Mouse (Mus musculus) adrenal gland, adult 8-10 months (tissue): ENCODE measurements around the gene Runx1. TPM values are rescaled to one million over a fixed set of nuclear protein-coding genes. Genes with fewer than 3 reads are reported as not detected.

ENCODE experiments used
- DNase-seq: peaks from one replicate; pipeline ENCODE4 v3.0.0; 2022
- total RNA-seq, 4 experiments: library from RNA; stranded (reverse); gene quantifications; 2 replicates each; pipeline ENCODE4 v1.2.4; 2022

Runx1 gene
- total RNA-seq, 4 experiments from 2014 or later, result 4.1 to 7.8 (median 5.3) TPM

DNA sequence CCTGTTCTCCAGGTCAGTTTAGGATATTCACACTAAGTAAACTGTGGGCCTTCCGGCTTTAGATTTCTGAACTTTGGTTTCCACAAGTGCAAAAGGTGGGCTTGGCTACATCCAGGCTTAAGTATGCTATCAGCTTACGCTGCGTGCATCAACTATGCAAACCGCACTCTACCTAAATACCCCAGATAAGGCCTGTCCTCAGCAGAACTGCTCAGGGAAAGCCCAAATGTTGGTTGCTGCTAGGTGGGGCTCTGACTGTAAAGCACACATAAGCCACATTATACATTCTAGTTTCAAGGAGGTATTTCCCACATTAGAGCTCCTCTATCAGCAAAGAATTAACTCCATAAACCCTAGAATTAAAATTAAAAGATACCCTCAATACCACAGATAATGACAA lies 33.0 kb downstream of the Runx1 start:
- no peak for DNase-seq

DNA sequence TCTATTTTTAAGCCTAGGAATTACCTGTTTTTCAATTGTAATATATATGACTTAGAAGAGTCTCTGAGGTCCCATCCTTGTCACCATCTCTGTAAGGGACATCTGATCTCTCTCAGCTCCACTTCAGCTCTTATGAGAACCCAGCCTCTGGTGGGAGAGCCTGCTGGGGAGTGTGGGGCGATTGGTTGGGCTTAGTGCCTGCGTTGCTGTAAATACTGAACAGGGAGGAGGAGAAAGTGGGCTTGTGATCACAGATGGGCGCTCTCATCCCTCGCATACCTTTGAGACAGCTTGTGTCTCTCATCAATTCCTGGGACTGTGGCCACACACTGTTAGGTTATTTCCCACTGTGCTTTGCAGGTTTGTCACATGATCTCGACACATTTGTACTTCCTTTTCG lies 35.3 kb downstream of the Runx1 start:
- no peak for DNase-seq

DNA sequence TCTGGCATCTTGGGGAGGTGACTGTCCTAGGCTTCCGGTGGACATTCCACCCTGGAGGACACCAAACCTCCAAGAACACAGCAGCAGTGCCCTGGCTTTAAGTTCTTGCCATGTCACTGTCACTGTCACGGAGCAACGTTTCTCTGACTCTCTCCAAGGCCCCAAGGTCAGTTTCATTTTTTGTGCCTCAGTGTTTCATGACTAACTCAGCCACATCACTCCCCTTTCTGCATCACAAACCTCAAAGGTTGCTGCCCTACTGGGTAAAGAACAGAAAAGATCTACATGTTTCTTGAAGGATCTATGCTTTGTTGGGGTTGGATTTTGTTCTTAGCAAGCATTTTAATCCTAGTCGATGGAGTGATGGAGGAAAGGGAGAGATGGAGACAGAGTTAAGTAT lies 36.1 kb downstream of the Runx1 start:
- no peak for DNase-seq

DNA sequence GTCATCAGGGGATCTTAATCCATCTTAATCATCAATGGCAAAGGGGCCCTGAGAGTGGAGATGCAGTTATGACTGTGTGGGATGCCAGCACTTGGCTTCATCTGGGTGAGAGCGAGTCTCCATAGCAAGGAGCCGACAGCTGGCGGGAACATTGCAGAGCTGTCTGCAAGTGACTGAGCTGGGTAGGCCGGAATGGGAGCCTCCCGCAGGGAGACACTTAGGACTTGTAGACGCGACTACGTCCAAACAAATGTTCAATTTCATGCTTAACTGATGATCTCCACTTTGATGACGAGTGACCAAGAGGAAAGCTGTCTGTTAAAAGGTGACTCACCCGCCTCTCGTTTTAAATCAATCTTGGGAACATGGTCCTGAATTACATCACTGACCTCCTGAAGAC lies 37.5 kb downstream of the Runx1 start:
- DNase-seq, result no peak

DNA sequence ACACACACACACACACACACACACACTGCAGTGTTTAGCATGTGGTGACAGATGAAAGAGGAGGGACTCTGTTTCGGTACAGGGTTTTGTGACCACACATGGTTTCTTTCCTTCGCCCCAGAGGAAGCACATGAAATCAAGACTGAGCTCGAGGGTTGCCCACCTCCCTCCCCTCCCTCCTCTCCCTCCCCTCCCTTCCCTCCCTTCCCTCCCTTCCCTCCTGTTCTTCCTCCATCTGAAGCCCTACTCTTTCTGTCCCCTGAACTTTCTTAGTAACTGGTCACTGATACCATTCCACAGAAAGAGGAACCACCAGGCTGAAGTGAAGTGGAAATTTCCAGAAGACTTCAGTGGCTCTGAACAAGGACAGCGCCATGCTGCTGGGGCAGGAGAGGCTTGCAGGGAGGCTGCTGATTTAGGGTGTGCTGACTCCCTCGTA lies 39.0 kb downstream of the Runx1 start:
- DNase-seq, result no peak

DNA sequence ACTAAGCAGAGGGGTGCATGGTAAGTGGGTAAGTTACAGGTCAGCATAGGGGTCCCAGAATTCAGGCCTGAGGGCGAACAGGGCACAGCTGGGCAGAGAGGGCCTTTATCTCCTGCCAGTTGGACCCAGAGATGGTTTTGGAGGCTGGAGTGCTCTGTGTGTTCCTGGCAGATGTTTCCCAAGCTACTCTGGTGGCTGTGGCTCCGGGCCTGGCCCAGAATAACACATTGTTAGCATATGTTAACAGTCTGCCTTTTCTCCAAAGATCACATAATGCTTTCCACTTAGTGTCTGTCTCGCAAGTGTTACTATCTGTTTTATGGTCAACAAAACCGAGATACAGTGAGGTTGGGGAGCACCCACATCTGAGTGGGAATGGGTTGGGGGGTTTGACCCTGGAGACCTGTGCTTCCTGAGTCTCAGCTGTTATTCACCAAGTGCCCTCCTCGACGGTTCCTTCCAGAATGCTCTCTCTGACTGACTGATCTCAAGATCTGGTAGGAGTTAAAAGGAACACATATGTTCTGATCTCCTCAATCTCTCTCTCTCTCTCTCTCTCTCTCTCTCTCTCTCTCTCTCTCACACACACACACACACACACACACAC lies 39.6 kb downstream of the Runx1 start:
- no peak for DNase-seq

DNA sequence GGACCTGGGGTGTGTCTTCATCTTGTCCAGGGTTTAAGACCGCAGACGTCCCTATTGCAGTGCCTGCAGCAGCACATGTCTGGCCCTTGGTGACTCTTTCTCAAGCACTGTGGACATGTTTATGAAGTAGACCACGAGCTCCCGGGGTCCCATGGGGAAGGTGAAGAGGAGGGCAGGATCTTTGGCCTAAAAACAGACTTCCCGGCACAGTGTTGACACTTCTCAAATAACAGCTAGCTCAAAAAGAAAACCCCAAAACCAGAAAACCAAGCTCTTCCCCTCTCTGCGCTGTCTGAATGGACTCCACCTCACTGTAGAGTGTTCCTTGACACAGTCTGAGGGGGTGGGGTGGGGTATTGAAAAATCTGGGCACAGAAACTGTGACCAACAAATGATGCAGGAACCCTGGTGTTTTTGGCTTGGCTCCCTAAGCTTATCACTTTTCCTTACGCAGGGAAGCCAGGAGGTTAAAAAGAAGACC lies 42.3 kb downstream of the Runx1 start:
- no peak for DNase-seq

DNA sequence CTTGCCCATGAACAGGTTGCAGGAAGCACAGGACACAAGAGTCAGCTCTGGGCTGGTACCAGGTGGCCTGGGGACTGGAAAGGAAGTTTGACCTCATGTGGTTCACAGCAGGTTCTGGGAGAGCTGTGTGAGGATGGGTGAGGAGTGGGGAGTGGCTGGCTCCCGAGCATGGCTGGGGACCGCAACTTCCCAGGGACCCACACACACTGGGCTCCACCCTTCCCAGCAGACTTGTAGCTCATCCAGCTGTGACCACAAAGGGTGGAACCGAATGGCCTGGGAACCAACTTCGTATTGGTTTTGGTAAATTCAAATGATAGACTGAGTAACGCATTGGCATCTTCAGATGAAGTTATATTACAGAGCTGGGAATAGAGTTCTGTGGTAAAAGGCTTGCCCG lies 43.5 kb downstream of the Runx1 start:
- no peak for DNase-seq

DNA sequence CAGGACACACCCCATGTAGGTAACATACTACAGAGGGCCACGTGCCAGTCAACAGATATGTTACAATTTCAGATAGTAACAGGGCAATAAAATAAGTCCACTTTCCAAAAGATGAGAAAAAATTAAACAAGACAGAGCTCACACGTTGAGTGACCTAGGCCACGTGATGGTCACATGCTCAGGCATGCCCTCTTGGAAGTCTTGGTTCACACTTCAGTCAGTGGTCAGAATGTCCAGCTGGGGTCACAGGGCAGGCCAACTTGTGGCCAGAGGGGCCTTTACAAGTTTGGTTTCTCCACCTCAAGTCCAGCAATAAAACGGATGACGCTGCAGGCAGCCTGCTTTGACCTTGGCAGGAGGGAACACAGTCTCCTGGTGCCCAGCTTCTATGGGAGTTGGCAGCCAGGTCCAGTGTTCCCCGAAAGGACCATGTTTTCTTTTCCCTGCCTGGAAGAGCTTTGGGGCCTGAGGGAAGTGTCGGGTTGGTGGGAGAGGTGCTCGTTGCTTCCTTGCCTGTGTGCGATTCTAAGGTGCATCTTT lies 46.0 kb downstream of the Runx1 start:
- no peak for DNase-seq

DNA sequence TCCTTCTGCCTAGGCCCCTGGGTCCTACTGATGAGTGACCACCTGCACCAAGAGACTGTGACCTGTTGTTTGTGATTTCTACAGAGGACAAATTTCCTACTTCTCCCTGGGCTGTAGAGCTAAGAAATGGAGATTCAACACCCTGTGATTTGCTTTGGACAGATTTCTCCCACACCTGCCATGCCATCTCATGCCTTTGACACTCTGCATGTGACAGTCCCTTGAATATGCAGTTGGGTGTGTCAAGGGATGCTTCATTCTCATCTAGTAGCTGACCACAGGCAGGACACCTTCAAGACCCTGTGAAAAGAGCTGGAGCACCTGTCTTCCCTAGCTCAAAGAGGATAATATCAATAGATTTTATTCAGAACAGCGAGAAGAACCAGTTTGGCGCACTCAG lies 46.8 kb downstream of the Runx1 start:
- no peak for DNase-seq

DNA sequence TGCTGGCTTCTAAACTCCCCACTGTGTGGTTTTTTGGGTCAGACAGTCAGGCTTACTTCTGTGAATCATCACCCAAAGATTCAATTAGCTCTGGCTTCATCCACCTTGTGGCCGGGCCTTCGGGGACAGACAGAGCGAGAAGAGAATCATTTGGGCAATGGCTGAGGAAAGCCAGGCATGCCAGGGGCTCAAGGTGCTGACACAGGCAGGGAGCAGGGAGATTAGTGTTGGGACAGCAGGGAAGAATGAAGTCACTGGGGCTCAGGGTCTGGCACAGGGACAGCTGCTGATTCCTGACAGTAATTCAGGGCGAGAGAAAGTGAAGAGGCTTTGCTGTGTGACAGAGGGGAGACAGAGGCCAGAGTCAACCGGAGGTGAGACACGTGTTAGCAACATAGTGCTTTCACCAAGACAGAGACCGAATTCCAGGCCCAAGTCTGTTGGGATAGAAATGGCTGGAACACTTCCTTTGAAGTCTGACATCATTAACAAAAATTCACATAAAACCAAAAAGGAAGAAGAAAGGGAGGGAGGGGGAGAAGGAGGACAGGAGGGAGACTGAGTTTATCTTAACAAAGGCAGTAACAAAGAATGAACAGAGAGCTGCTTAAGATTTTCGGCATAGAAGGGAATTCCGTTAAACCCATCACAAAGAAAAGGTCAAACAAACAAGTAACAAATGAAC lies 47.7 kb downstream of the Runx1 start:
- no peak for DNase-seq

DNA sequence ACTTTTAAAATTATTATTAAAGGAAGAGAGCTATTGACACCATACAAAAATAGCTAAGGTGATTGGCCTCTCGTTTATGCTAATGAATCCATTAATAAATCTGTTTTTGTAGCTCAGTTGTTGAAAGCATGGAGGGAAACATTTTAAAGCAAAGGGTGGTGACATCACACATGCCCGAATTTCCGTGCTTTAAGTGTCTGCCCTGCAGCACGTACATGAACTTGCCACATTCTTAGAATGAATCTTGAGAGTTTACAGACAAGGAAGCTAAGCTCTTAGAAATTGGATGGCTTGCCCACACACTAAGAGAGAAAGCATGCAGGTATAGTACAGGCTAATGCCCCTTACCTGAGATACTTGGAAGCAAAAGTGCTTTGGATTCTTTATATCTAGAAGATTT lies 58.1 kb downstream of the Runx1 start:
- DNase-seq, result no peak

DNA sequence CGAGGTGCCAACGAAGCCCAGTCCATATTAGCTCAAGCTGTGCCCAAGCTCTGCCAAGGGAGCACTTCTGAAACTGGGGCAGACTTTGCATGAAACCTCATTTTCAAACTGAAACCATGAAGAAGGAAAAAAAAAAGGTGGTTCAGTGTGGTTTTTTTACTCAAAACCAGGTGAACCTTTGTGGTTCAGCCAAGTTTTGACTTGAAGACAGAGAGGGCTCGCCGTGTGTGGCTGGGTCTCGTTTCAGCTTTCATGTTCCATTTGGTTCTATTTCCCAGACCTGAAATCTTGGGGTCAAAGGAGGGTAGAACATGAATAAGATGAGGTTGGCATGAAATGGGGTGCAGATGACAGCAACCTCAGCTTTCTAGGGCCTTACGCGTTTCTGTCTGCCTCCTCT lies 58.5 kb downstream of the Runx1 start:
- no peak for DNase-seq

DNA sequence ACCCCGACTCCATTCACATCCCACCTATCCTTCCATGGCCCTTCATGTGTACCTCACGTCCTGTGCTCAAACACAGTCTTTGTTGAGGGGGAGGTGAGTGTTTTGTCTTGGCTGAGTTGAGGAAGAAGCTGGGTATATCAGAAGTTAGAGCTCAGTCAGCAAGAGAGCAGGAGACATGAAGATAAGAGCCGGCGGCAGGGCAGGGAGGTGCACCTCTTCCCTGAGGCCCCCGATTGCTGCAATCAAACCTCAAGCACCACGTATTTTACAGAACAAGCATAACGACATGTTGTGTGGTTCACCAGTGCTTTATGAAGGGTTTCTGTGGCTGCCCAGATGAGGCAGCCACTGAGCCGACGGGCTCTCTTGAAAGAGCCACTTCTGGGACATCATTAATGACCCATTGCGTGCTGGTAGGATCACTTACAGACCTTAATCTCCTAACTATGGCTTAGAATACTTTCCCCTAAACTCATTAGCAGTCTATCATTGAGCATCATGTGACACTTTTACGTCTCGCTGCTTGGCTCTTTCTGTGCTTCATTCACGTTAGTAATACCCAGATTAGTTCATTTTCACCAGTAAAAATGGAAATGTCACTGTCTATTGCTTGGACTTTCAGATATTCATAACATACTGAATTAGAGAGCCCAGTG lies 61.1 kb downstream of the Runx1 start:
- no peak for DNase-seq

DNA sequence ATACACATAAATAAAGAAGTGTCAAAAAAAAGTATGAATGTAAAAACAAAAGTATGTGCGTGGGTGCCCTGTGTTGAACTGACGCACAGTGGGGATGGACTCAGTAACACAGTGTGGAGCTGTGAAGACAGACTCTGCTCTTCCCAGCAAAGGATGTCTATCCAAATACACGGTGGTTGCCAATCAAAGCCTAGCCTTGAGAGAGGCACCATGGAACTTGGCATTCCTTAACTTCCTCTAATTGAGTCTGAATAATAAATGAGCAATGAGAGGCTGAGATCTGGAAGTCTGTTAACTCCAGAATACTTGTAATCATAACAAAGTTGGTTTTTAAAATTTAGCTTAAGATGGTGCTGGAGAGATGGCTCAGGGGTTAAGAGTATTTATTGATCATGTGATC lies 62.3 kb downstream of the Runx1 start:
- DNase-seq, result no peak

DNA sequence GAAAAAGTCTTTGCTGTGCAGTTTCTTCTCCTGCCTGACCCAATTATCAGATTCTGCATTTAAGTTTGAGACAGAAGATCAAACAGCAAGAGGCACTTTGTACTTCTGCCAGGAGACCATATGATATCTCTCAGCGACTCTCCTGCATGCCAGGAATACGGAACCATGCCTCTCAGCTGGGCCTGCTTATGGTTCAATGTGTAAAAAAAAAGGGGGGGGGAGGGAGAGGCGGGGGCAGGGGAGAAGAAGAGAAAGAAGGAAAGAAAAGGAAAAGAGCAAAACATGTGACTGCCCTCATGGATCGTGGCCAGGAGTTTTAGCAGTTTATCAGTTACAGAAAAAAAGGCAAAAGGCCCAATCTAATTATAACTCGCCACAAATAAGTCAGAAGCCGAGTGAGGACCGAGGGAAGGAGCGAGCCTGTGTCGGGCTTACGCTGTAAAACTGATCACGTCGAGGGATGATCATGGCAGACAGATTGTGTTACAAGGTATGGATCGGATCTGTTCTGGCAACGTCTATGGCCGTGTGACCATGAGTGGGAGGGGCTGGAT lies 63.9 kb downstream of the Runx1 start:
- no peak for DNase-seq

DNA sequence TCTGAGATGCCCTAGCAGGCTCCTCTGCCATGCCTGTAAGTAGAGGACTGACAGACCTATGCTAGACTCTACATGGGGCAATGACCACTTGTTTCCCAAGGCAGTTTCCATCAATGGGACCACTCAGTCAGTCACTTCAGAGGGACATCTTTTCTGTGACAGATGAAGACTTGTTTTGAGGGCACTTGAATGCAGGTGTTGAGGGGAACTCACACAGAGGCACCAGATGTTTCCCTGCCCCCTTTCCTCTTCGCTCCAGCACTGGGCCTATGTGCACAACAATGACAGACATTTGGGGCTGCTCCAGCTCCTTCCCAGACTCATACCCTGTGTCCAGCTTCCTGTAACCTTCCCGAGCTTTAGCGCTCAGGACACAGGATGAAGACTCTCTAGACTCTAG lies 65.9 kb downstream of the Runx1 start:
- DNase-seq, result no peak

DNA sequence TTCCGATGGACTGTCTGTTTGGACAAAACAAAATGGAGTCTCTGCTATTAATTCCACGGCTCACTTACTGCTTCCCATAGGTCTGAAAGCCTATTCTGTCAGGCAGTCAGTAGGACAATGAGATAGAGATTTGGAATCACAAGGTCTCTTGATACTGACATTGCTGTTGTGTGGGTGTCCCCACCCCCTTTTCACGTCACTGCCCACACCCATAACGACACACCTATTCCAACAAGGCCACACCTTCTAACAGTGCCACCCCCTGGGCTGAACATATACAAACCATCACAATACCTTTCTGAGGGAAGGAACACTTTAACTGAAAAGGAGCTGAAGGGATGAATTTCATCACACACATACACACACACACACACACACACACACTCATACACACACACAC lies 68.4 kb downstream of the Runx1 start:
- no peak for DNase-seq

DNA sequence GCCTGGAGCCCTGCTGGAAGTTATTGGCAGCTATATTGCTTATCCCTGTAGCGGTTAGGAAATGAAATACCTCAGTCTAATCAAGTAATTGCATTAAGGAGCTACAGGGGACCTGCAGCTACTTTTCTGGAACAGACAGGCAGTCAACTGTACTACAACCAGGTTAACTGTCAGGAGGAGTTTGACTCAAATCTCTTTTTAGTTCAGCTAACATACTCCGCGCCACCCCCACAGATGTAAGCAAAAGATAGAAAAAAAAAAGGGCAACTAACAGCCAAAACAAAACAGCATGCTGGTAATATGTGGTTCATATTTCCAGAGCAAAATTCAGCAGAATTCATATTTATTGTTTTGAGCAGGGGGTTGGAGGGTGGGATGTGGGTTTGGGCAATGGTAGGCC lies 72.0 kb downstream of the Runx1 start:
- DNase-seq, result no peak

DNA sequence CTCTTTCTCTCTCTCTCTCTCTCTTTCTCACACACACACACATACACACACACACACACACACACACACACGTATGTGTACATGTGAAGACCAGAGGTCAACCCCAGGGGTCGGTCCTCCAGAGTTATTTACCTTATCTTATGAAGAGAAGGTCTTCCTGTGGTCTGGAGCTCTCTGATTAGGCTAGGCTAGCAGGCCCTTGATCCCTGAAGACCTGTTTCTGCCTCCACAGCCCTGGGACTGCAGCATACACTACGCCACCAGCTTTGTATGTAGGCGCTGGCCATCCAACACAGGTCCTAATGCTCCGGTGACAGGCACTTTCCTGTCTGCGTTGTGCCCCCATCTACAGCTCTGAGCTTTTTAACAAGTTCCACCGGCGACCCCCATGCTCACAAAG lies 72.8 kb downstream of the Runx1 start:
- no peak for DNase-seq

DNA sequence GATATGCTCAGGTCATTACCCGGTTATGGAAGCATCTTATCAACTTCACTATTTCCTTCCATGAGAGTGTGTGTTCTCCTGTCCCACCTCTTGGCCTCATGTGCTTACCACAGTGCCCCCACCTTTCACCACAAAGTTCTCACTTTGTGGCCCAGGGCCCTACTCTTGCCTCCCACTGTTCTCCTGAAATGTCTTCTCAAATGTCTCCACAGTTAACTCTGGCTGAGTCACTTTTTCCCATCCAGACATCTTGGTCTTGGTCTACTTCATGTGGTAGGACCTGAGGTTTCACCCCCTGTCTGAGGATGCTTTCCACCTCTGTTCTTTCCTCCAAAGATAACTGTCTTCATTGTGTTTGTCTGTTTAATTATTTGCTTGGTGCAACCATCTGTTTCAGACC lies 77.7 kb downstream of the Runx1 start:
- DNase-seq, result no peak

DNA sequence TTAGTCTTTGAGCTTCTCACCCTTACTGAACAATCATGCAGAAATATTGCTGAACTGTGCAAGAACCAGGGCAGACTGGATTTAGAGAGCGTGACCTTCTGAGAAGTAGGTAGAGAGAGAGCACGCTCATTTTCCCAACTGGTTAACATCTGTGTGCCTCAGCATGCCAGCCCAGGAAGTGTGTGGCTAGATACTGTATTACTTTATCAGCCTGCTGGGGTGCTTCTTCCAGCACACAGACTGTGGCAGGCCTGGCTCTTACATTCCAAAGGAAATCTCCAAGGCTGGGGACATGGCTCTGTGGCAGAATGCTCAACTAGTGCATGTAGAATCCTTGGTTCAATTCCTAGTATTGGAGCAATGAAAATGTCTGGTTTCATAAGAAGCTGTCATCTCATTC lies 78.9 kb downstream of the Runx1 start:
- DNase-seq, result no peak

DNA sequence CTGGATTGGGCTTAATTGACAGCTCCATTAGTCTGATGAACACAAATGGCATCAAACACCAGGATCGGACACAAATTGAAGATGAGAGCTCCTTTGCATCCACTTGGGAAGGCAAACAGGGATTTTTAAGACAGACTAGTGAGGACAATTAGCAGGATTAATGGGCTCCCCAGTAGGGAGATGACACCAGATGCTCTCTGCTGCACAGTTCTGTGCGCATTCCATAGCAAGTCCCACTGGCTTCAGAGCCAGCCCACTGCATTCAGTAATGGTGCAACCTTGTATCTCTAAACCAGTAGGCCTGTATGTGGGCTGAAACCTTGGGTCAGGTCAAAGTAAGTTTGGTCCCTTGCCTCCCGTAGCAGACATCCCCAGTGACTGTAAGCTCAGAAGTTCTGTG lies 80.7 kb downstream of the Runx1 start:
- no peak for DNase-seq
